Mouse (Mus musculus) R1 (cell line): Measurements from ENCODE around the gene Cdk6.
"Not testable (repeated sequence)": the region's sequence is repeated elsewhere in the genome, so short reads cannot be mapped to it uniquely, and the experiment has no call there.

Experiments used
- DNase-seq: peaks from one replicate; pipeline ENCODE4 v3.0.0-alpha.2; 2018; ENCODE audit warnings: low read depth, low spot score

Cdk6 gene

GRCm38 (mm10) chr5:3420832-3421228 lies 79.5 kb downstream of the Cdk6 start:
- no peak for DNase-seq

- not testable (repeated sequence) for DNase-seq
Measured at GRCm38 (mm10) chr5:3433131-3433700, 91.9 kb downstream of the Cdk6 start.

- not testable (repeated sequence) for DNase-seq
Measured at GRCm38 (mm10) chr5:3434105-3434504, 92.8 kb downstream of the Cdk6 start.

- not testable (repeated sequence) for DNase-seq
Measured at GRCm38 (mm10) chr5:3438453-3439003, 97.2 kb downstream of the Cdk6 start.

- not testable (repeated sequence) for DNase-seq
Measured at GRCm38 (mm10) chr5:3439386-3439785, 98.1 kb downstream of the Cdk6 start.

GRCm38 (mm10) chr5:3442524-3442923 lies 101.2 kb downstream of the Cdk6 start:
- DNase-seq, result not testable (repeated sequence)

GRCm38 (mm10) chr5:3451233-3451632 lies 109.9 kb downstream of the Cdk6 start:
- not testable (repeated sequence) for DNase-seq

GRCm38 (mm10) chr5:3453946-3454345 lies 112.7 kb downstream of the Cdk6 start:
- peak; percentile 91 for DNase-seq

GRCm38 (mm10) chr5:3460907-3461306 lies 119.6 kb downstream of the Cdk6 start:
- no peak for DNase-seq

- no peak for DNase-seq
Measured at GRCm38 (mm10) chr5:3461401-3461800, 120.1 kb downstream of the Cdk6 start.

- DNase-seq, result no peak
Measured at GRCm38 (mm10) chr5:3462897-3463757, 121.8 kb downstream of the Cdk6 start.

GRCm38 (mm10) chr5:3463758-3464157 lies 122.5 kb downstream of the Cdk6 start:
- DNase-seq, result no peak

GRCm38 (mm10) chr5:3466069-3466877 lies 125.0 kb downstream of the Cdk6 start:
- no peak for DNase-seq

- no peak for DNase-seq
Measured at GRCm38 (mm10) chr5:3470866-3471265, 129.6 kb downstream of the Cdk6 start.

- DNase-seq, result no peak
Measured at GRCm38 (mm10) chr5:3472311-3473156, 131.2 kb downstream of the Cdk6 start.

GRCm38 (mm10) chr5:3477711-3478110 lies 136.4 kb downstream of the Cdk6 start:
- no peak for DNase-seq

- no peak for DNase-seq
Measured at GRCm38 (mm10) chr5:3478216-3478615, 136.9 kb downstream of the Cdk6 start.

- no peak for DNase-seq
Measured at GRCm38 (mm10) chr5:3479016-3479795, 137.9 kb downstream of the Cdk6 start.

GRCm38 (mm10) chr5:3480637-3481395 lies 139.5 kb downstream of the Cdk6 start:
- DNase-seq, result no peak
